Mouse (Mus musculus) MEL (cell line): ENCODE data around the gene Pcif1. TPM values are rescaled to one million over a fixed set of nuclear protein-coding genes. Genes with fewer than 3 reads are reported as not detected.

Experiments
- DNase-seq: peaks from one replicate; pipeline ENCODE4 v3.0.0; 2011; ENCODE audit warnings: low read depth, low spot score
- H3K27ac ChIP-seq: 2 replicates; pipeline ENCODE4 v1.5.1; 2012; ENCODE audit warnings: low read depth, mild to moderate bottlenecking, control low read depth, low read length, moderate library complexity; ENCODE audit not compliant: control insufficient read depth
- H3K27me3 ChIP-seq, 2 experiments: fragments of 150-350 bp in 1 of 2; sonication (generic) in 1 of 2; 2 replicates each; pipeline ENCODE4 v1.6.1; 2012; ENCODE audit warnings: low read length in 2 of 2, mild to moderate bottlenecking in 2 of 2, improper control_type of control experiment in 1 of 2, moderate library complexity in 1 of 2; ENCODE audit not compliant: insufficient read depth in 2 of 2, control insufficient read depth in 1 of 2
- H3K36me3 ChIP-seq, 2 experiments: 2 replicates each; pipeline ENCODE4 v1.6.1; 2012 to 2014; ENCODE audit warnings: low read length in 2 of 2, improper control_type of control experiment in 1 of 2, inconsistent platforms in 1 of 2, mild to moderate bottlenecking in 1 of 2; ENCODE audit not compliant: insufficient read depth in 2 of 2, control insufficient read depth in 1 of 2
- H3K4me1 ChIP-seq, 2 experiments: fragments of 150-350 bp in 1 of 2; sonication (generic) in 1 of 2; 2 replicates each; pipeline ENCODE4 v1.6.1; 2012; ENCODE audit warnings: low read length in 2 of 2, improper control_type of control experiment in 1 of 2, mild to moderate bottlenecking in 1 of 2; ENCODE audit not compliant: insufficient read depth in 2 of 2, control insufficient read depth in 1 of 2
- H3K4me3 ChIP-seq, 2 experiments: fragments of 150-350 bp in 1 of 2; sonication (generic) in 1 of 2; 2 replicates each; pipeline ENCODE4 v1.5.1; 2012; ENCODE audit warnings: low read depth in 2 of 2, low read length in 2 of 2, mild to moderate bottlenecking in 2 of 2, moderate library complexity in 2 of 2, control low read depth in 1 of 2, improper control_type of control experiment in 1 of 2; ENCODE audit not compliant: control insufficient read depth in 1 of 2, insufficient read depth in 1 of 2
- H3K79me2 ChIP-seq: 2 replicates; pipeline ENCODE4 v1.6.1; 2012; ENCODE audit warnings: mild to moderate bottlenecking, low read length, moderate library complexity; ENCODE audit not compliant: control insufficient read depth, poor library complexity, insufficient read depth
- H3K9ac ChIP-seq: 2 replicates; pipeline ENCODE4 v1.6.1; 2012; ENCODE audit warnings: low read depth, mild to moderate bottlenecking, control low read depth, low read length, moderate library complexity; ENCODE audit not compliant: control insufficient read depth, poor library complexity, severe bottlenecking
- H3K9me3 ChIP-seq: fragments of 150-350 bp; sonication (generic); replicated peaks from 2 replicates; pipeline ENCODE4 v1.6.1; 2012; ENCODE audit warnings: mild to moderate bottlenecking, low read length, improper control_type of control experiment, moderate library complexity; ENCODE audit not compliant: insufficient read depth
- CHD2 ChIP-seq: IDR thresholded peaks from 2 replicates; pipeline ENCODE4 v1.6.1; 2011; ENCODE audit warnings: low read length, improper control_type of control experiment
- EP300 ChIP-seq, 2 experiments: IDR thresholded peaks; 2 replicates each; pipeline ENCODE4 v1.6.1; 2011; ENCODE audit warnings: improper control_type of control experiment in 2 of 2, low read length in 2 of 2, low read depth in 1 of 2, mild to moderate bottlenecking in 1 of 2
- ETS1 ChIP-seq: IDR thresholded peaks from 2 replicates; pipeline ENCODE4 v1.6.1; 2012; ENCODE audit warnings: low read depth, mild to moderate bottlenecking, inconsistent platforms, low read length, improper control_type of control experiment, moderate library complexity
- GABPA ChIP-seq: IDR thresholded peaks from 2 replicates; pipeline ENCODE4 v1.6.1; 2012; ENCODE audit warnings: low read depth, mild to moderate bottlenecking, inconsistent platforms, low read length, improper control_type of control experiment, moderate library complexity
- JUND ChIP-seq: IDR thresholded peaks from 2 replicates; pipeline ENCODE4 v1.6.1; 2011; ENCODE audit warnings: low read depth, mild to moderate bottlenecking, improper control_type of control experiment, low read length
- KAT2A ChIP-seq: conservative IDR thresholded peaks from 2 replicates; pipeline ENCODE4 v1.6.1; 2012; ENCODE audit warnings: low read depth, low read length, improper control_type of control experiment, inconsistent platforms
- MAZ ChIP-seq: IDR thresholded peaks from 2 replicates; pipeline ENCODE4 v1.6.1; 2012; ENCODE audit warnings: low read depth, mild to moderate bottlenecking, inconsistent platforms, low read length, improper control_type of control experiment
- MEF2A ChIP-seq: IDR thresholded peaks from 2 replicates; pipeline ENCODE4 v1.6.1; 2014; ENCODE audit warnings: low read depth, mild to moderate bottlenecking, inconsistent platforms, low read length, improper control_type of control experiment; ENCODE audit not compliant: poor library complexity, insufficient replicate concordance, severe bottlenecking; ENCODE audit errors: extremely low read depth
- MXI1 ChIP-seq: IDR thresholded peaks from 2 replicates; pipeline ENCODE4 v1.6.1; 2011; ENCODE audit warnings: mild to moderate bottlenecking, low read depth, low read length, improper control_type of control experiment
- MYB ChIP-seq: IDR thresholded peaks from 2 replicates; pipeline ENCODE4 v1.6.1; 2011; ENCODE audit warnings: mild to moderate bottlenecking, low read depth, low read length, improper control_type of control experiment
- NRF1 ChIP-seq: IDR thresholded peaks from 2 replicates; pipeline ENCODE4 v1.6.1; 2014; ENCODE audit warnings: low read depth, mild to moderate bottlenecking, inconsistent platforms, low read length, improper control_type of control experiment, moderate library complexity; ENCODE audit not compliant: poor library complexity, insufficient read depth, severe bottlenecking
- POLR2A ChIP-seq, 2 experiments: IDR thresholded peaks; 2 replicates each; pipeline ENCODE4 v1.6.1; 2011 to 2012; ENCODE audit warnings: low read length in 2 of 2, mild to moderate bottlenecking in 2 of 2, control low read depth in 1 of 2, improper control_type of control experiment in 1 of 2, low read depth in 1 of 2, moderate library complexity in 1 of 2; ENCODE audit not compliant: control insufficient read depth in 1 of 2, insufficient read depth in 1 of 2, poor library complexity in 1 of 2
- POLR2AphosphoS2 ChIP-seq: IDR thresholded peaks from 2 replicates; pipeline ENCODE4 v1.6.1; 2011; ENCODE audit warnings: low read length, improper control_type of control experiment
- POLR2AphosphoS5 ChIP-seq: IDR thresholded peaks from 2 replicates; pipeline ENCODE4 v1.6.1; 2012; ENCODE audit warnings: low read depth, borderline replicate concordance, mild to moderate bottlenecking, inconsistent platforms, low read length, moderate library complexity, mixed read lengths
- SIN3A ChIP-seq: IDR thresholded peaks from 2 replicates; pipeline ENCODE4 v1.6.1; 2012; ENCODE audit warnings: low read length, improper control_type of control experiment, inconsistent platforms
- TAL1 ChIP-seq: IDR thresholded peaks from 2 replicates; pipeline ENCODE4 v1.6.1; 2012; ENCODE audit warnings: mild to moderate bottlenecking, inconsistent platforms, low read length, moderate library complexity, mixed read lengths
- TBP ChIP-seq: IDR thresholded peaks from 2 replicates; pipeline ENCODE4 v1.8.0; 2011; ENCODE audit warnings: low read depth, low read length, improper control_type of control experiment
- TCF12 ChIP-seq: IDR thresholded peaks from 2 replicates; pipeline ENCODE4 v1.6.1; 2014; ENCODE audit warnings: low read depth, mild to moderate bottlenecking, inconsistent platforms, low read length, improper control_type of control experiment, moderate library complexity
- UBTF ChIP-seq: IDR thresholded peaks from 2 replicates; pipeline ENCODE4 v1.6.1; 2012; ENCODE audit warnings: low read depth, mild to moderate bottlenecking, inconsistent platforms, low read length, improper control_type of control experiment, moderate library complexity, borderline replicate concordance; ENCODE audit not compliant: insufficient read depth
- USF1 ChIP-seq: IDR thresholded peaks from 2 replicates; pipeline ENCODE4 v1.6.1; 2014; ENCODE audit warnings: low read depth, mild to moderate bottlenecking, inconsistent platforms, low read length, improper control_type of control experiment, moderate library complexity
- USF2 ChIP-seq, 2 experiments: IDR thresholded peaks; 2 replicates each; pipeline ENCODE4 v1.6.1; 2011 to 2012; ENCODE audit warnings: improper control_type of control experiment in 2 of 2, low read length in 2 of 2, borderline replicate concordance in 1 of 2, inconsistent platforms in 1 of 2, low read depth in 1 of 2, mild to moderate bottlenecking in 1 of 2; ENCODE audit not compliant: insufficient read depth in 1 of 2
- polyA plus RNA-seq, 2 experiments: library from polyadenylated mRNA; stranded (reverse) in 1 of 2; unstranded in 1 of 2; fragments of >175 nt in 1 of 2; fragments of >200 nt in 1 of 2; gene quantifications; 2 replicates each; pipeline versions ENCODE4 v1.2.1 to v1.2.4; 2012; ENCODE audit warnings: low replicate concordance in 2 of 2, low read depth in 1 of 2; ENCODE audit not compliant: insufficient read length in 2 of 2, insufficient read depth in 1 of 2, missing spikeins in 1 of 2
- total RNA-seq: library from RNA; depleted of rRNA; stranded (reverse); fragments of 300-350 nt; gene quantifications from 2 replicates; pipeline ENCODE4 v1.2.3, GENCODE M21; 2012

Gene Pcif1
- total and polyA plus RNA-seq, 3 experiments = 46.8 to 118 TPM; not detected in 1

- TF ChIP-seq POLR2AphosphoS5 = no peak
- TF ChIP-seq USF2 (IDR thresholded peaks at IDR 0.05; ENCODE audit: borderline replicate concordance in 1 of 2, insufficient read depth in 1 of 2, low read depth in 1 of 2, low read length in 2 of 2) = no peak
- no peak for TF ChIP-seq USF1
- no peak for TF ChIP-seq UBTF
- TF ChIP-seq POLR2AphosphoS2 = peak; percentile 67; the same call in 1 of the 2 replicates
- peak; percentile 91 for TF ChIP-seq TBP
- no peak for TF ChIP-seq MEF2A
- TF ChIP-seq NRF1 = peak; percentile 91
- no peak for TF ChIP-seq TAL1
- no peak for TF ChIP-seq EP300 (IDR thresholded peaks at IDR 0.05; ENCODE audit: low read depth in 1 of 2, low read length in 2 of 2)
- TF ChIP-seq, all 39 proteins: peak for 12
Observed at GRCm38 (mm10) chr2:164879568-164880277, 619 bp downstream of the Pcif1 start (continued).

DNA sequence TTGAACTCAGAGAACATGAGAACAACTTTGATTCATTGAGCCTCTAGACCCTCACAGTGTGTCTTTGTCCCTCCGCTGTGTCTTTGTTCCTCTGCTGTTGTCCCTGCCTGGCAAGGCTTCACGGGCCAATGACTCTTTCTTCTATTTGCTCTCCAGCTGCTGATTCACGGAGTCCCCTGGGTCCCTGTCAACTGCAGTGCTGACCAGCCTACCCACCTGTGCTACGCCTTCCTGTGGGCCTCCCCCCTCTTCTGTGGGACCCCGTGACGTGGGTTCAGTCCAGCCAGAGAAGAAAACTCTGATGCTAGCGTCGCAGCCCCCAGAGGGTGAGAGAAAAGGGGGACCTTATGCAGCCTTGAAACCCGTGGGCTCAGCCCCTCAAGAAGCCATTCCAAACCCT, 3.5 kb downstream of the Pcif1 start:
- no peak overlapping the region for H3K9ac ChIP-seq
- no peaks in the 10 kb centered on the region for H3K27me3 ChIP-seq
- DNase-seq = no peak
- H3K27ac ChIP-seq = no peak overlapping the region
- no peak overlapping the region for H3K4me3 ChIP-seq
- H3K79me2 ChIP-seq = peaks cover 25% of the 10 kb centered on the region
- peaks cover 0 to 16% of the 10 kb centered on the region in 2 experiments; a peak in 1 of 4 replicates for H3K4me1 ChIP-seq
- peaks cover 0 to 9% of the 10 kb centered on the region in 2 experiments for H3K36me3 ChIP-seq
- no peaks in the 10 kb centered on the region for H3K9me3 ChIP-seq
- TF ChIP-seq MAZ (no peak), MEF2A (no peak), ETS1 (no peak), SIN3A (no peak), KAT2A (no peak)

DNA sequence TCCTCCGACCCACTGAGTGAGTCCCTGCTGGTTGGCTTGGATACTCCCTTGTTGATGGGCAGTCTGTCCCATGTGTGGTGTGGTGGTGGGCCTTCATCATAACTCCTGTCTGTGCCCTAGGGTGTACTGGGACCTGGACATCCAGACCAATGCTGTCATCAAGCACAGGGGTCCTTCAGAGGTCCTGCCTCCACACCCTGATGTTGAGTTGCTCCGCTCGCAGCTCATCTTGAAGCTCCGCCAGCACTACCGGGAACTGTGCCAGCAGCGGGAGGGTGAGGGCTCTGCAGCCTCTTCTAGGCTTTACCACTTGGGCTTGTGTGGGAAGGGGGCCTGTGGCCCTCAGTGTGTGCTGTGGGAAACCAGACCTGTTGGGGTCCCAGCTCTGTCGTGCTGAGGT, 6.7 kb downstream of the Pcif1 start:
- Histone ChIP-seq H3K79me2 (peaks cover 6% of the 10 kb centered on the region), H3K9ac (no peak overlapping the region), H3K27ac (no peak overlapping the region), H3K36me3 (peaks cover 0 to 4% of the 10 kb centered on the region in 2 experiments), H3K4me1 (peaks cover 0 to 6% of the 10 kb centered on the region in 2 experiments; a peak in 1 of 4 replicates), H3K9me3 (no peaks in the 10 kb centered on the region), H3K4me3 (no peak overlapping the region), H3K27me3 (no peaks in the 10 kb centered on the region)
- peak; percentile 44 for DNase-seq
- TF ChIP-seq MXI1 (no peak), GABPA (no peak), POLR2A (IDR thresholded peaks at IDR 0.05; ENCODE audit: control insufficient read depth in 1 of 2, insufficient read depth in 1 of 2, low read depth in 1 of 2, low read length in 2 of 2, poor library complexity in 1 of 2) (no peak), SIN3A (no peak), CHD2 (no peak), MEF2A (no peak), MYB (no peak), UBTF (no peak), TAL1 (no peak), POLR2AphosphoS5 (no peak), TCF12 (no peak), ETS1 (no peak), JUND (no peak)
- TF ChIP-seq, all 39 proteins: peak for 0
